Mouse (Mus musculus): Measurements from ENCODE around the gene Parp1. TPM values are rescaled to one million over a fixed set of nuclear protein-coding genes. Genes with fewer than 3 reads are reported as not detected.
"Not testable (repeated sequence)": the region's sequence is repeated elsewhere in the genome, so short reads cannot be mapped to it uniquely, and the experiment has no call there.

Parp1 gene
- polyA plus RNA-seq, 1 experiment from 2014 or later = 94.0 TPM

GRCm38 (mm10) chr1:180604579-180604978 is 35.9 kb downstream of the Parp1 start:
- no peaks in the 10 kb centered on the region for H3K27me3 ChIP-seq (ENCODE audit: control insufficient read depth, insufficient read depth, low read length)
- no peaks in the 10 kb centered on the region for H3K9me3 ChIP-seq (replicated peaks; ENCODE audit: control insufficient read depth, low read length)
- H3K4me3 ChIP-seq (ENCODE audit: low read depth, low read length) = no peak overlapping the region
- H3K4me1 ChIP-seq (ENCODE audit: control insufficient read depth, insufficient read depth, low read length) = peaks cover 17% of the 10 kb centered on the region
- 41% methylated on average over 4 of the region's 4 CpGs for WGBS (ENCODE audit: insufficient replicate concordance)
- peak overlapping the region; percentile 68; the same call in 1 of the 2 replicates for H3K27ac ChIP-seq (ENCODE audit: low read depth, low read length)
- H3K36me3 ChIP-seq (ENCODE audit: control insufficient read depth, insufficient read depth, low read length) = peaks cover 11% of the 10 kb centered on the region
- H3K4me2 ChIP-seq = no peak overlapping the region
- 0 out of 2 replicates have a peak, but pooled peaks have one; percentile 60 for ATAC-seq (replicated peaks; ENCODE audit: insufficient number of reproducible peaks, low FRiP score, low TSS enrichment)
- no peak overlapping the region for H3K9ac ChIP-seq (ENCODE audit: low read depth, low read length)

DNA sequence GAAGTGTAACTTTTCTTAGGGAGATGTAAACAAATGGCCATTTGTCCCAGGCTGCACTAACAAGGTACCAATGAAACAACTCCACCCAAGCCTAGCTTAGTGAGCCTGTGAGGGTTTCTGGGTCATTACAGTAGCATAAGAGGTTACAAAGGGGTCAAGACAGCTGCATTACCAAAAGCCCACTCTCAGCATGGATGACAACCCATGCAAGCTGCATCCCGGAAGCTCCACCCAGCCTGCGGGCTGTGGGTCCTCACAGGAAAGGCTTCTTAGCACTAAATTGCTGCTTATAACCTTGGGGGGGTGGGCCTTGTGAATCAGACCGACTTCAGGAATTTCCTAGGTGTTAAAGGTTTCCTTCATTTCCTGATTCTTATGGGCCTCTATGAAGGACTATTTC is 37.4 kb downstream of the Parp1 start:
- no peak for ATAC-seq (replicated peaks; ENCODE audit: insufficient number of reproducible peaks, low FRiP score, low TSS enrichment)
- WGBS (ENCODE audit: insufficient replicate concordance) = 52% methylated on average over 3 of the region's 3 CpGs
- no peak overlapping the region for H3K9ac ChIP-seq (ENCODE audit: low read depth, low read length)
- peaks cover 2% of the 10 kb centered on the region; the same call in 1 of the 2 replicates for H3K36me3 ChIP-seq (ENCODE audit: control insufficient read depth, insufficient read depth, low read length)
- H3K4me2 ChIP-seq = no peak overlapping the region
- no peak overlapping the region for H3K4me3 ChIP-seq (ENCODE audit: low read depth, low read length)
- no peaks in the 10 kb centered on the region for H3K27me3 ChIP-seq (ENCODE audit: control insufficient read depth, insufficient read depth, low read length)
- no peaks in the 10 kb centered on the region for H3K9me3 ChIP-seq (replicated peaks; ENCODE audit: control insufficient read depth, low read length)
- H3K27ac ChIP-seq (ENCODE audit: low read depth, low read length) = no peak overlapping the region
- peaks cover 17% of the 10 kb centered on the region for H3K4me1 ChIP-seq (ENCODE audit: control insufficient read depth, insufficient read depth, low read length)

DNA sequence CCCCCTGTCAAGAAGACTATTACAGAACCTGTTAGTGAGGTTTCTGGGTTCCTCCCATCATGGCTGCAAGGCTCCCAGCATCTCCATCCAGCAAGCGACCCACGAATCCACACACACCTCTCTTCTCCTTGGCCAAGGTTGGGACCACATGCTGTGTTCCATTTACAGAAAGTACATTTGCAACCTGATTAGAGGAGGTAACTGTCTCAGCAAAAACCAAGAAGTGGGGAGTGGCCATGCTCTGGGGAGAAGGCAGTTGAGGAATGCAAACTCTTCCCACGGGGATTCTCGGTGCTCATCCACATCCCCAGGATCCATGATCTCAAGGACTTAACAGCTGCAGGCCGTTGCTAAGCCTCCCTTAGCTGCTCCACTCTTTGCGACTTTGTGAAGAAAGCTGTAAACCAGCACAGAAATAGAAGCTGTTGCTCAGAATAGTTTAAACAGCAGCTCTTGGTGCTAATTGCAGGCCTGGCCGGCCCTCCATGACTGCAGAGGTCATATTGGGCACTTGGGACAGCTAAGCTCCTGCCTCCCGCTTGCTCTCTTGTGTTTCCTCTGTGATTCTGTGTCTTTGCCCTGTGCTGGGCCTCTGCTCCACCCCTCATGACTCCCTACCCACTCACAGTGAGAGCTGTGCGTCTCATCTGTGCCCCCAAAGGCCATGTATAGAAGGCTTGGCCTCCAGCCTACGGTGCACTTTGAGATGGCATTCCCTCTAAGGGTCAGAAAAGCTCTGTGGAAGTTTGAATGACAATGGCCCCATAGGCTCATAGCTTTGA is 38.3 kb downstream of the Parp1 start:
- H3K9me3 ChIP-seq (replicated peaks; ENCODE audit: control insufficient read depth, low read length) = 0 out of 2 replicates have a peak, but pooled peaks cover 2% of the 10 kb centered on the region
- ATAC-seq (replicated peaks; ENCODE audit: insufficient number of reproducible peaks, low FRiP score, low TSS enrichment) = no peak
- H3K27me3 ChIP-seq (ENCODE audit: control insufficient read depth, insufficient read depth, low read length) = no peaks in the 10 kb centered on the region
- no peak overlapping the region for H3K4me2 ChIP-seq
- no peak overlapping the region for H3K9ac ChIP-seq (ENCODE audit: low read depth, low read length)
- 0 out of 2 replicates have a peak overlapping the region, but pooled peaks have one; percentile 12 for H3K27ac ChIP-seq (ENCODE audit: low read depth, low read length)
- peaks cover 17% of the 10 kb centered on the region for H3K4me1 ChIP-seq (ENCODE audit: control insufficient read depth, insufficient read depth, low read length)
- H3K4me3 ChIP-seq (ENCODE audit: low read depth, low read length) = no peak overlapping the region
- 64% methylated on average over 10 of the region's 10 CpGs for WGBS (ENCODE audit: insufficient replicate concordance)
- H3K36me3 ChIP-seq (ENCODE audit: control insufficient read depth, insufficient read depth, low read length) = peaks cover 2% of the 10 kb centered on the region; the same call in 1 of the 2 replicates

DNA sequence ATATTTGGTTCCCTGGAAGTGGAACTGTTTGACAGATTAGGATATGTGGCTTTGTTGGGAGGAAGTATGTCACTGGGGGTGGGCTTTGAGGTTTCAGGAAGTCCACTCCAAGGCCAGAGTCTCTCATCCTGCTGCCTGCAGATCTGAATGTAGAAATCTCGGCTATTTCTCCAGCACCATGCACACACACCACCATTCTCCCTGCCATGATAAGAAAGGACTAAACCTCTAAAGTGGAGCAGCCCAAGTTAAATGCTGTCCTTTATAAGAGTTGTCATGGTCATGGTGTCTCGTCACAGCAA is 38.8 kb downstream of the Parp1 start:
- no peak overlapping the region for H3K4me3 ChIP-seq (ENCODE audit: low read depth, low read length)
- H3K27ac ChIP-seq (ENCODE audit: low read depth, low read length) = no peak overlapping the region
- H3K4me2 ChIP-seq = no peak overlapping the region
- H3K4me1 ChIP-seq (ENCODE audit: control insufficient read depth, insufficient read depth, low read length) = peaks cover 17% of the 10 kb centered on the region
- 87% methylated on average over 2 of the region's 2 CpGs for WGBS (ENCODE audit: insufficient replicate concordance)
- H3K9me3 ChIP-seq (replicated peaks; ENCODE audit: control insufficient read depth, low read length) = 0 out of 2 replicates have a peak, but pooled peaks cover 2% of the 10 kb centered on the region
- peaks cover 2% of the 10 kb centered on the region; the same call in 1 of the 2 replicates for H3K36me3 ChIP-seq (ENCODE audit: control insufficient read depth, insufficient read depth, low read length)
- no peaks in the 10 kb centered on the region for H3K27me3 ChIP-seq (ENCODE audit: control insufficient read depth, insufficient read depth, low read length)
- H3K9ac ChIP-seq (ENCODE audit: low read depth, low read length) = no peak overlapping the region
- ATAC-seq (replicated peaks; ENCODE audit: insufficient number of reproducible peaks, low FRiP score, low TSS enrichment) = no peak

DNA sequence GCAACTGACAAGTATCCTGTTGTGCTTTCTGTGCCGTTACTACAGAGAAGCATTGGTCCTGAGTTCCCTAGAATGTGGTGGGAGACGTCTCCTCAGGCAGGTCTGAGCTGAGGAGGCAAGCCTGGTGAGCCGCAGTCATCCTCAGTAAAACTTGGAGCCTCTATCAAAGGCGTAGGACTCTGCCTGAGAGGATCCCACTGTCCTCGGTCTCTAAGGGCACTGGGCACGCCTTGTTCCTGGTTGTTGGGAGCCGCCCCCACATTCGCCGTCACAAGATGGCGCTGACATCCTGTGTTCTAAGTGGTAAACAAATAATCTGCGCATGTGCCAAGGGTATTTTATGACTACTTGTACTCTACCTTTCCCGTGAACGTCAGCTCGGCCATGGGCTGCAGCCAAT is 43.1 kb downstream of the Parp1 start:
- not testable (repeated sequence) for H3K4me3 ChIP-seq (ENCODE audit: low read depth, low read length); H3K36me3 ChIP-seq (ENCODE audit: control insufficient read depth, insufficient read depth, low read length); H3K9me3 ChIP-seq (replicated peaks; ENCODE audit: control insufficient read depth, low read length); H3K27ac ChIP-seq (ENCODE audit: low read depth, low read length); H3K9ac ChIP-seq (ENCODE audit: low read depth, low read length); H3K27me3 ChIP-seq (ENCODE audit: control insufficient read depth, insufficient read depth, low read length); H3K4me2 ChIP-seq; H3K4me1 ChIP-seq (ENCODE audit: control insufficient read depth, insufficient read depth, low read length); ATAC-seq (replicated peaks; ENCODE audit: insufficient number of reproducible peaks, low FRiP score, low TSS enrichment)
- 91% methylated on average over 10 of the region's 14 CpGs for WGBS (ENCODE audit: insufficient replicate concordance)

DNA sequence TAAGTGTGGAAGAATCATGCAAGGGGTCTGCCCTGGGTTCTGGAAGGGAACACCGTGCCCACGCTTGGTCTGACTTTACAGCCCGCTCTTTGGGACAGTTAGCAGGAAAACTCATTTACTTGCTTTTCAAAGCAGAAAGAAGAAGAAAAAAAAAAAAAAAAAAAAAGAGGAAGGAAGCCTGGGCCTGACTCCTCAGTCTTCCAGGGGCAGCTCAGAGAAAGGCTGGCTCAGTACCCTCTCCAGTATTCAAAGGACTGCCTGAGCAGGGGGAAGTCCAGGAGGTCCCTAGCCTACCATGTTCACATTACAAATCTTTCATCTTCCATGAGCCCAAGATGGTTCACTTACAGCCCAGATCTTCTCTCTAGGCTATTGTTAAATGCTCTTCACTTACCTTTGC is 48.0 kb downstream of the Parp1 start:
- no peak overlapping the region for H3K27ac ChIP-seq (ENCODE audit: low read depth, low read length)
- no peak for ATAC-seq (replicated peaks; ENCODE audit: insufficient number of reproducible peaks, low FRiP score, low TSS enrichment)

GRCm38 (mm10) chr1:180622389-180622788 is 53.7 kb downstream of the Parp1 start:
- Histone ChIP-seq H3K4me3 (ENCODE audit: low read depth, low read length) (no peak overlapping the region), H3K27ac (ENCODE audit: low read depth, low read length) (no peak overlapping the region), H3K36me3 (ENCODE audit: control insufficient read depth, insufficient read depth, low read length) (no peaks in the 10 kb centered on the region), H3K27me3 (ENCODE audit: control insufficient read depth, insufficient read depth, low read length) (no peaks in the 10 kb centered on the region), H3K4me1 (ENCODE audit: control insufficient read depth, insufficient read depth, low read length) (peaks cover 4% of the 10 kb centered on the region; the same call in 1 of the 2 replicates), H3K4me2 (no peak overlapping the region), H3K9ac (ENCODE audit: low read depth, low read length) (no peak overlapping the region), H3K9me3 (replicated peaks; ENCODE audit: control insufficient read depth, low read length) (no peaks in the 10 kb centered on the region)
- ATAC-seq (replicated peaks; ENCODE audit: insufficient number of reproducible peaks, low FRiP score, low TSS enrichment) = no peak
- 86% methylated on average over 4 of the region's 4 CpGs for WGBS (ENCODE audit: insufficient replicate concordance)

More for the DNA sequence above, 48.0 kb downstream of the Parp1 start:
- Histone ChIP-seq H3K27me3 (ENCODE audit: control insufficient read depth, insufficient read depth, low read length) (no peaks in the 10 kb centered on the region), H3K4me1 (ENCODE audit: control insufficient read depth, insufficient read depth, low read length) (no peaks in the 10 kb centered on the region), H3K9ac (ENCODE audit: low read depth, low read length) (no peak overlapping the region), H3K4me2 (no peak overlapping the region), H3K9me3 (replicated peaks; ENCODE audit: control insufficient read depth, low read length) (no peaks in the 10 kb centered on the region), H3K36me3 (ENCODE audit: control insufficient read depth, insufficient read depth, low read length) (no peaks in the 10 kb centered on the region), H3K4me3 (ENCODE audit: low read depth, low read length) (no peak overlapping the region)
- 91% methylated on average over 3 of the region's 3 CpGs for WGBS (ENCODE audit: insufficient replicate concordance)

- Histone ChIP-seq H3K27ac (ENCODE audit: low read depth, low read length) (no peak overlapping the region), H3K27me3 (ENCODE audit: control insufficient read depth, insufficient read depth, low read length) (no peaks in the 10 kb centered on the region), H3K9me3 (replicated peaks; ENCODE audit: control insufficient read depth, low read length) (no peaks in the 10 kb centered on the region), H3K9ac (ENCODE audit: low read depth, low read length) (no peak overlapping the region), H3K4me1 (ENCODE audit: control insufficient read depth, insufficient read depth, low read length) (peaks cover 4% of the 10 kb centered on the region; the same call in 1 of the 2 replicates), H3K4me3 (ENCODE audit: low read depth, low read length) (no peak overlapping the region), H3K36me3 (ENCODE audit: control insufficient read depth, insufficient read depth, low read length) (no peaks in the 10 kb centered on the region), H3K4me2 (no peak overlapping the region)
- ATAC-seq (replicated peaks; ENCODE audit: insufficient number of reproducible peaks, low FRiP score, low TSS enrichment) = no peak
- WGBS (ENCODE audit: insufficient replicate concordance) = 84% methylated on average over 2 of the region's 2 CpGs
Observed at GRCm38 (mm10) chr1:180623911-180624310, 55.2 kb downstream of the Parp1 start.

DNA sequence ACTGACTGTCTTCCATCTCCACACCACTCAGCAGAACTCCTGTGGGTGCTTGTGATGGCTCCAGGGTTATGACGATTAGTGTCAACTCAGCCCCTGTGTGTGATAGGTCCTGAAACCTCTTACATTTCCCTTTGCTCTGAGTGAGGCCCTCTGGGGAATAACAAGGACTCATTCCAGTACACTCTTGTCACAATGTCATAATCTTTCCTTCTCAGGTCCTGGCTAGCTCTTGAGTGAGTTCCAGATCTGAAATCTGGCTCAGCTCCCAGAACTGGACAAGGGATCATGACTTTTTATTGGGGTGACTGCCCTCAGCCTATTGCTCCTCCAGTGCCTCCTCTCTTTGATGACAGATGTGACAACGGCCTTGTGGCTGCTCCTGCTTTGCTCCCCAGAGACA is 57.4 kb downstream of the Parp1 start:
- H3K36me3 ChIP-seq (ENCODE audit: control insufficient read depth, insufficient read depth, low read length) = no peaks in the 10 kb centered on the region
- no peak overlapping the region for H3K4me2 ChIP-seq
- 41% methylated on average over 2 of the region's 2 CpGs for WGBS (ENCODE audit: insufficient replicate concordance)
- no peak for ATAC-seq (replicated peaks; ENCODE audit: insufficient number of reproducible peaks, low FRiP score, low TSS enrichment)
- no peaks in the 10 kb centered on the region for H3K27me3 ChIP-seq (ENCODE audit: control insufficient read depth, insufficient read depth, low read length)
- H3K4me3 ChIP-seq (ENCODE audit: low read depth, low read length) = no peak overlapping the region
- H3K27ac ChIP-seq (ENCODE audit: low read depth, low read length) = peak overlapping the region; percentile 41; the same call in 1 of the 2 replicates
- no peak overlapping the region for H3K9ac ChIP-seq (ENCODE audit: low read depth, low read length)
- H3K4me1 ChIP-seq (ENCODE audit: control insufficient read depth, insufficient read depth, low read length) = peaks cover 4% of the 10 kb centered on the region; the same call in 1 of the 2 replicates
- H3K9me3 ChIP-seq (replicated peaks; ENCODE audit: control insufficient read depth, low read length) = no peaks in the 10 kb centered on the region
